Mouse (Mus musculus): Measurements from ENCODE around the gene Tespa1.

DNA sequence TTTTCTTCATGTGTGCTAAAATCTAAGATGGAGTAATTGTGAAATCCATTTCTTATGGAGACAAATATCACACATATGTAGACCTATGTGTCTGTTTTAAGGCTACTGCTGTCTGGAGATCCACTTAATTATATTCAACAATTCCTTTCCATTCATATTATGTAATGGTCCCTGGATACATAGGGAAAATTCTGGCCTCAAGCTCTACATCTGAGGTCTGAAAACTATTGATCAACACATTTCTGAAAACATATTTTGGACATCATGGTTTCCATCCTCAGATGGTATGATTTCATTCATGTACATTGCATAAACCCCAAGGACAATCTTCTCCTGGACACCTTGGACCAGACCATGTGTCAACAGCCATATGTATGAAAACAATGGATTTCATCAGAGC, 71.6 kb downstream of the Tespa1 start, which contains the start of gene Vmn2r84:
- no peak for TF ChIP-seq CTCF (conservative IDR thresholded peaks at IDR 0.05; ENCODE audit: low read length)
- no peak for TF ChIP-seq NANOG (IDR thresholded peaks at IDR 0.05; ENCODE audit: borderline replicate concordance, low read length)
- TF ChIP-seq POU5F1 (IDR thresholded peaks at IDR 0.05; ENCODE audit: borderline replicate concordance, low read length), result no peak
